Mouse (Mus musculus) WW6 (cell line): ENCODE results near the gene Rpl7a.

Source experiments
- DNase-seq: peaks from one replicate; pipeline ENCODE4 v3.0.0-alpha.2; 2013; ENCODE audit warnings: low read depth, low spot score

Rpl7a gene

DNA sequence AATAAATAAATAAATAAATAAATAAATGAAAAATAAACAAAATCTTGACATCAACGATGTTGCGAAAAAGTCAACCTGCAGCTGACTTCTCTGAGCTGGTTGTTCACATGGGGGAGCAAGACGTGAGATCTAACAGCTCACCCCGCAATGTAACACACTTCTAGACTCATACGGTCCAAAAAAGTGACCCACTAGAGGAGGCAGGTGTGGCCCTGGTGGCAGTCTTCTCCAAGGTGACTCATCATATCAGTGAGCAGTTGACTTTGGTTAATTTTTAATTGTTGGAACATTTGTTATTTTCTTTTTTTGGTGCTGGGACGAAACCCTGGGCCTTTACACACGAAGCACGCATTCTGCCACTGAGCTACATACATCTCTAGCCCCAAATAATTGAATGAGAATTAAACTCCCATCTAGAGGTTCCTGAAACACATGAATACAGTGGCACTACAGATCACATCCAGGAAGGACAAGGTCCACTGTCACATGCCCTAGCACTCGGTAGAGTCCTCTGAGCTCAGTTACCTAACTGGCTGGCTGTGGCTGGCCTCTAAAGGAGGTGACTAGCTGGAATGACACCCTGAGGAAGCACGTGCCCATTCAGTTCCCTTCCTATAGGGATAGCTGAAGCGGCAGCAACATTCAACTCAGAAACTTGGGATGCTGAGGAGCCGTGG, 46.4 kb downstream of the Rpl7a start:
- DNase-seq = no peak

DNA sequence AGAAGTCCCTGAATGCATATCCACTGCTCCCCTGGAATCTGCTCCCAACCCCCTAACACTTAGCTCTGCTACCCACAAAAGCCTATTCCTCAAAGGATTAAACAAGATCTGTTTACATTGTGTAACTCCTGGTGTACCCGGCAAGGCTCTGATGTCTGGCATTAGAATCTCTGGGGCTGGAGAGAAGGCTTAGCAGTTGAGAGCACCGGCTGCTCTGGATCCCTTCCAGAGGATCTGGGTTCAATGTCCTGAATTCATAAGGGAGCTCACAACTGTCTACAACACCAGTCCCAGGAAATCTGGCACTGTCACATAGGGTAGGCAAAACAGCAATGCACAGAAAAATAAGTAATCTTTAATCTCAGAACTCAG, 46.9 kb downstream of the Rpl7a start:
- no peak for DNase-seq

DNA sequence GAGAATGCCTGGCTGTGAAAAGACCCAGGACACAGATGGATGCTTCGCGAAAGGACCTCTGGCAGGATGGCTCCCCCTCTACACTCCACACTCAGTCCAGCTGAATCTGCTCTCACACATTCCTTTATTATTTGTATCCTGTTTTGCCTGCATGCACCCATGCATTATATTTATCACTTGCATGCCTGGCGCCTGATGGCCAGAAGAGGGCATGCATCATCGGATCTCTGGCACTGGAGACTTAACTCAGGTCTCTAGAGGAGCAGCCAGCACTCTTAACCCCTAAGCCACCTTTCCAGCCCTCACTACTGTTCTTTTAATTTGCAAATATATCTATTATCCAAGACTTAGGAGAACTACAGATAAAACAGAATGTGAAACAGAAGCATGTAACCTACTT, 50.2 kb downstream of the Rpl7a start:
- DNase-seq = no peak
